ENCODE assay signal across 8 mouse cellular contexts in the genomic region with DNA sequence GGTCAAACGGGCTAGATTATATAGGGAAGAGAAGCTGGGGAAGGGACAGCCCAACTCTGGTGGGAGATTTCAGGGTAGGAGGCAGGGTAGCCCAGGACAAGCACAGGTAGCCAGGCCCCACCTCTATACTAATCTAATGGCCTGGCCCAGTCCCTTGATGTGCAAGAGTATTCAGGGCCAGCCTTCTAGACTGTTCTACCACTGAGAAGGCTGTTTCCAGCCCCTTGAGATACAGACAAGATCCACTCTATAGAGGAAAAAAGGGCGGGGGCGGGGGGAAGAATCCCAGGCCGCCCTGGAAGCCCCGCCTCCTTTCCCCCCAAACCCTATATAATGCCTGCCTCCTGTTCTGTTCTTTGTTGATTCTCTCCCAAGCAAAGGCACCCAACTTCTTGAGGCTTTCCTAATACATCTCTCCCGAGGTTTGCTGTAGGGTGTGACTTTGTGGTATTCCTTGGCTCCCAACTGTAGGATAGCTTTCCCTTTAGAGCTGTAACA. TPM values are rescaled to one million over a fixed set of nuclear protein-coding genes. Genes with fewer than 3 reads are reported as not detected.
A peak's percentile ranks its signal among the peaks of the same experiment; 100 is the strongest.
DNase-seq lines count a peak whose midpoint lies in the region; ATAC-seq and TF ChIP-seq lines count a peak whose summit lies in the region.

No protein-coding gene starts in this region.

- H3K36me3 ChIP-seq in kidney, postnatal 0 days (ENCODE audit: insufficient read depth, low read length), result 0 out of 2 replicates have a peak, but pooled peaks cover 2% of the 10 kb centered on the region
- no peaks in the 10 kb centered on the region for H3K36me3 ChIP-seq in embryonic facial prominence, embryonic 11.5 days (replicated peaks; ENCODE audit: control insufficient read depth, insufficient read depth, low read depth, low read length)
- H3K36me3 ChIP-seq in myocyte (ENCODE audit: control insufficient read depth, insufficient read depth), result peaks cover 2% of the 10 kb centered on the region

- 73% methylated on average over 6 of the region's 6 CpGs for WGBS in kidney, postnatal 0 days
- 79% methylated on average over 6 of the region's 6 CpGs for WGBS in embryonic facial prominence, embryonic 11.5 days

- no peak overlapping the region for H3K27ac ChIP-seq in kidney, postnatal 0 days
- H3K27ac ChIP-seq in embryonic facial prominence, embryonic 11.5 days (replicated peaks; ENCODE audit: low read depth, low read length), result no peak overlapping the region

- H3ac ChIP-seq in myocyte (ENCODE audit: control insufficient read depth, insufficient read length), result no peak overlapping the region

- peak overlapping the region; percentile 75 for H3K4me3 ChIP-seq in kidney, postnatal 0 days (replicated peaks; ENCODE audit: low read depth, low read length)
- peak overlapping the region; percentile 65; the same call in 1 of the 2 replicates for H3K4me3 ChIP-seq in embryonic facial prominence, embryonic 11.5 days (ENCODE audit: low read depth, low read length)
- H3K4me3 ChIP-seq in myocyte, result peak overlapping the region; percentile 67

- no peak overlapping the region for H3K9ac ChIP-seq in kidney, postnatal 0 days (ENCODE audit: low read depth, low read length)
- peak overlapping the region; percentile 11; the same call in 1 of the 2 replicates for H3K9ac ChIP-seq in embryonic facial prominence, embryonic 11.5 days (replicated peaks; ENCODE audit: low read length)

- no peak for DNase-seq in kidney, postnatal 0 days (ENCODE audit: low spot score)
- no peak for DNase-seq in kidney, adult 18-20 months
- no peak for DNase-seq in embryonic facial prominence, embryonic 11.5 days (ENCODE audit: low spot score)
- peak; percentile 29 for DNase-seq in induced T-regulatory cell, adult 2 months (ENCODE audit: low read depth)
- DNase-seq in adrenal gland, postnatal 36 days, result no peak
- DNase-seq in spleen, adult 18-20 months, result no peak
- DNase-seq in frontal cortex, postnatal 25 days (ENCODE audit: low spot score in 2 of 2), result no peak

- TF ChIP-seq POLR2A in myocyte (IDR thresholded peaks at IDR 0.05; ENCODE audit: insufficient read length, low read depth), result no peak

- H3K4me1 ChIP-seq in kidney, postnatal 0 days (replicated peaks; ENCODE audit: insufficient read depth, low read length), result peaks cover 10% of the 10 kb centered on the region; the same call in 1 of the 2 replicates
- no peaks in the 10 kb centered on the region; the same call in 1 of the 2 replicates for H3K4me1 ChIP-seq in embryonic facial prominence, embryonic 11.5 days (ENCODE audit: control insufficient read depth, insufficient read depth, low read length)

- peaks cover 47% of the 10 kb centered on the region for H3K79me2 ChIP-seq in myocyte (ENCODE audit: control insufficient read depth, insufficient read depth)

- no peaks in the 10 kb centered on the region for H3K27me3 ChIP-seq in kidney, postnatal 0 days (ENCODE audit: insufficient read depth, low read length)
- no peaks in the 10 kb centered on the region for H3K27me3 ChIP-seq in embryonic facial prominence, embryonic 11.5 days (ENCODE audit: control insufficient read depth, insufficient read depth, low read length)
- H3K27me3 ChIP-seq in myocyte (ENCODE audit: control insufficient read depth, insufficient read depth, insufficient read length), result no peaks in the 10 kb centered on the region

- no peak for ATAC-seq in kidney, postnatal 0 days (replicated peaks; ENCODE audit: low FRiP score, low read depth)
- ATAC-seq in embryonic facial prominence, embryonic 11.5 days (replicated peaks; ENCODE audit: insufficient number of reproducible peaks, low FRiP score, low TSS enrichment, low read depth), result no peak

- H3K9me3 ChIP-seq in kidney, postnatal 0 days (replicated peaks; ENCODE audit: low read length), result no peaks in the 10 kb centered on the region
- no peaks in the 10 kb centered on the region for H3K9me3 ChIP-seq in embryonic facial prominence, embryonic 11.5 days (replicated peaks; ENCODE audit: control insufficient read depth, low read length)

- peak overlapping the region; percentile 76 for H3K4me2 ChIP-seq in kidney, postnatal 0 days (ENCODE audit: low read length)
- H3K4me2 ChIP-seq in embryonic facial prominence, embryonic 11.5 days (ENCODE audit: low read depth, low read length), result peak overlapping the region; percentile 30
- H3K4me2 ChIP-seq in myocyte (ENCODE audit: low read depth), result peak overlapping the region; percentile 98

- no peak for TF ChIP-seq CTCF in kidney, postnatal 0 days (IDR thresholded peaks at IDR 0.05; ENCODE audit: low read depth)

TF ChIP-seq in myocyte, 11 proteins besides CTCF, POLR2A, EP300 and RAD21:
- TF ChIP-seq MAX (IDR thresholded peaks at IDR 0.05; ENCODE audit: low read depth) (no peak), CEBPB (IDR thresholded peaks at IDR 0.05; ENCODE audit: insufficient read depth, poor library complexity, severe bottlenecking) (no peak), MYOD1 (IDR thresholded peaks at IDR 0.05; ENCODE audit: control insufficient read depth in 1 of 3, insufficient read length in 2 of 3, low read depth in 2 of 3) (no peak), POLR2AphosphoS2 (IDR thresholded peaks at IDR 0.05; ENCODE audit: insufficient read length, low read depth) (no peak), TCF12 (IDR thresholded peaks at IDR 0.05; ENCODE audit: insufficient read depth, poor library complexity, severe bottlenecking) (no peak), SRF (IDR thresholded peaks at IDR 0.05; ENCODE audit: control insufficient read depth, insufficient read length, low read depth) (no peak), E2F4 (IDR thresholded peaks at IDR 0.05; ENCODE audit: insufficient read depth) (no peak), TCF3 (IDR thresholded peaks at IDR 0.05; ENCODE audit: insufficient read length, low read depth) (no peak), REST (IDR thresholded peaks at IDR 0.05; ENCODE audit: insufficient read depth, insufficient read length) (no peak), MYOG (IDR thresholded peaks at IDR 0.05; ENCODE audit: control insufficient read depth in 1 of 3, insufficient read depth in 1 of 3, insufficient read length in 2 of 3, low read depth in 2 of 3) (no peak), USF1 (IDR thresholded peaks at IDR 0.05; ENCODE audit: low read depth) (no peak)

RNA-seq across cellular contexts. Expression of a gene that starts 0.6 kb away (rescaled TPM):
- polyA plus RNA-seq in kidney, postnatal 0 days (2015; fragmentation: Nextera tagmentation; extraction: Ambion mirVana), result 79.8 and 84.7 TPM in 2 replicates
- polyA plus RNA-seq in embryonic facial prominence, embryonic 11.5 days (2014; fragmentation: Nextera tagmentation; extraction: Ambion mirVana), result 152 and 161 TPM in 2 replicates
- polyA plus RNA-seq in myocyte (2012; fragmentation: generic; extraction: Trizol), result 11.3 TPM
- total RNA-seq in adrenal gland, postnatal 36 days (2021), result 10 to 100 TPM; 35.3 to 41.5 TPM

RNA-seq across cellular contexts. Expression of a gene that starts 3.6 kb away (rescaled TPM):
- 9.5 and 9.6 TPM in 2 replicates for polyA plus RNA-seq in kidney, postnatal 0 days (2015; fragmentation: Nextera tagmentation; extraction: Ambion mirVana)
- polyA plus RNA-seq in embryonic facial prominence, embryonic 11.5 days (2014; fragmentation: Nextera tagmentation; extraction: Ambion mirVana), result 17.5 and 18.4 TPM in 2 replicates
- 4.3 TPM for polyA plus RNA-seq in myocyte (2012; fragmentation: generic; extraction: Trizol)
- 1 to 10 TPM; 1.8 to 2.8 TPM for total RNA-seq in adrenal gland, postnatal 36 days (2021)

RNA-seq across cellular contexts. Expression of a gene that starts 3.8 kb away (rescaled TPM):
- 0.83 and 1.8 TPM in 2 replicates for polyA plus RNA-seq in kidney, postnatal 0 days (2015; fragmentation: Nextera tagmentation; extraction: Ambion mirVana)
- polyA plus RNA-seq in embryonic facial prominence, embryonic 11.5 days (2014; fragmentation: Nextera tagmentation; extraction: Ambion mirVana), result 3.6 and 4.8 TPM in 2 replicates
- 0.32 TPM for polyA plus RNA-seq in myocyte (2012; fragmentation: generic; extraction: Trizol)
- not detected for total RNA-seq in adrenal gland, postnatal 36 days (2021)

RNA-seq across cellular contexts. Expression of a gene that starts 21.3 kb away (rescaled TPM):
- polyA plus RNA-seq in kidney, postnatal 0 days (2015; fragmentation: Nextera tagmentation; extraction: Ambion mirVana), result 2.7 and 3.7 TPM in 2 replicates
- polyA plus RNA-seq in embryonic facial prominence, embryonic 11.5 days (2014; fragmentation: Nextera tagmentation; extraction: Ambion mirVana), result 3.4 and 4.2 TPM in 2 replicates
- 2.8 TPM for polyA plus RNA-seq in myocyte (2012; fragmentation: generic; extraction: Trizol)
- total RNA-seq in adrenal gland, postnatal 36 days (2021), result 1 to 10 TPM; 1.7 to 2.0 TPM

RNA-seq across cellular contexts. Expression of a gene that starts 27.8 kb away (rescaled TPM):
- polyA plus RNA-seq in kidney, postnatal 0 days (2015; fragmentation: Nextera tagmentation; extraction: Ambion mirVana), result 4.9 and 5.5 TPM in 2 replicates
- 5.9 and 6.2 TPM in 2 replicates for polyA plus RNA-seq in embryonic facial prominence, embryonic 11.5 days (2014; fragmentation: Nextera tagmentation; extraction: Ambion mirVana)
- polyA plus RNA-seq in myocyte (2012; fragmentation: generic; extraction: Trizol), result 1.1 TPM
- 1 to 10 TPM; 4.2 to 5.5 TPM for total RNA-seq in adrenal gland, postnatal 36 days (2021)

Comparison
In these comparisons a context has a peak if more than half of its experiments do, and no peak if none do; other contexts are left out.
1. H3K4me2 ChIP-seq: peak in every context shown above with its lines; median percentile 98 in myocyte; 76 in kidney, postnatal 0 days; 30 in embryonic facial prominence, embryonic 11.5 days.